In the genomic region with DNA sequence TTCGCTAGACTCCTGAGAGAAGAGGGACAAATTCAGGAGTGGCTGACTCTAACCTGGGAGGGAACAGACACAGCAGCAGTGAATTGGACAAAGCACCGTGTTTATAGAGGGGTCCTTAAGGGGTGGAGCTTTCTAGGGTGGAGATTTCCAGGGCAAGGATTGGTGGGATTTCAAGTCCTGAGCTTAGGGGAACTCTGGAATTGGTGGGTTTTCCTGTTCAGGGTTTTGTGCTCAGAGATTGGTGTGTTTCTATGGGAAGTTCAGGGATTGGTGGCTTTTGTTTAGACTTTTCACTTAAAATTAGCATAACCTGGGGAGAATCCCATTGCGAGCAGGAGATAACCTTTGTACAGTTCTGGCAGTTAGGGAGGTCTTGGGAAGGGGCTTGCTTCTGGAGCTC, we compare ENCODE assay signal across 31 mouse cellular contexts. TPM values are rescaled to one million over a fixed set of nuclear protein-coding genes. Genes with fewer than 3 reads are reported as not detected.
"Had no signal": no experiment of that assay in that cellular context is flagged by ENCODE, and none has a peak within 500 bp of the region (broad histone marks: within the 10 kb centered on the region; RNA-seq: fewer than 3 reads in every experiment).

No protein-coding gene starts in this region.

- H3K4me1 ChIP-seq: heart, embryonic 13.5 days; heart, embryonic 15.5 days; hindbrain, embryonic 12.5 days; intestine, embryonic 15.5 days; limb, embryonic 10.5 days; limb, embryonic 12.5 days had no signal

- DNase-seq: gastrocnemius, adult 2 months; gastrocnemius, postnatal 10 days; gastrocnemius, postnatal 25 days; heart, adult 2 months; heart, postnatal 14 days; heart, postnatal 36 days; kidney, adult 18-20 months; kidney, adult 8-10 months; kidney, postnatal 10 days; kidney, postnatal 25 days; kidney, postnatal 4 days; liver; liver, embryonic 13.5 days had no signal

- H3K36me3 ChIP-seq: heart, embryonic 13.5 days; heart, embryonic 15.5 days; hindbrain, embryonic 10.5 days; hindbrain, embryonic 12.5 days; intestine, embryonic 15.5 days; limb, embryonic 10.5 days; limb, embryonic 12.5 days; liver, embryonic 13.5 days had no signal

- H3K27me3 ChIP-seq: heart, embryonic 13.5 days; heart, embryonic 15.5 days; hindbrain, embryonic 12.5 days; intestine, embryonic 15.5 days; limb, embryonic 12.5 days; liver, embryonic 13.5 days had no signal

- H3K4me3 ChIP-seq: gastrocnemius, adult 2 months; heart, adult 2 months; heart, embryonic 13.5 days; heart, embryonic 15.5 days; hindbrain, embryonic 10.5 days; hindbrain, embryonic 12.5 days; intestine, embryonic 15.5 days; layer of hippocampus, adult 2 months; left cerebral cortex, adult 2 months; limb, embryonic 10.5 days; limb, embryonic 12.5 days; liver, embryonic 13.5 days had no signal

- H3K27ac ChIP-seq: gastrocnemius, adult 2 months; heart, adult 2 months; heart, embryonic 13.5 days; heart, embryonic 15.5 days; hindbrain, embryonic 10.5 days; hindbrain, embryonic 12.5 days; hindbrain, embryonic 14.5 days; intestine, embryonic 15.5 days; layer of hippocampus, adult 2 months; left cerebral cortex, adult 2 months; limb, embryonic 10.5 days; limb, embryonic 12.5 days; liver, embryonic 13.5 days had no signal

RNA-seq across cellular contexts. Expression of gene Henmt1, which starts 21.7 kb away (rescaled TPM):
- polyA plus RNA-seq: heart, adult 2 months; heart, embryonic 13.5 days; heart, embryonic 15.5 days; heart, postnatal 0 days had no signal

RNA-seq across cellular contexts. Expression of gene Gm9857, which starts 22.3 kb away (rescaled TPM):
- polyA plus RNA-seq: heart, adult 2 months; heart, embryonic 11.5 days; heart, embryonic 13.5 days; heart, embryonic 15.5 days; heart, postnatal 0 days; hindbrain, embryonic 10.5 days; hindbrain, embryonic 12.5 days; hindbrain, embryonic 14.5 days; hindbrain, embryonic 16.5 days; inflammation-experienced regulatory T-cells, adult 6 months; intestine, embryonic 15.5 days; intestine, postnatal 0 days; kidney, embryonic 14.5 days; kidney, embryonic 16.5 days; limb, embryonic 10.5 days; limb, embryonic 12.5 days; liver, embryonic 11.5 days; liver, embryonic 13.5 days had no signal

RNA-seq across cellular contexts. Expression of gene Fndc7, which starts 28.2 kb away (rescaled TPM):
- polyA plus RNA-seq: heart, embryonic 11.5 days; heart, postnatal 0 days; hindbrain, embryonic 14.5 days; kidney, embryonic 14.5 days; kidney, embryonic 16.5 days; limb, embryonic 10.5 days; liver, embryonic 11.5 days had no signal
